Mouse (Mus musculus) cerebellum, adult 11-12 months (tissue): ENCODE data around the gene Gm20831.
"Not testable (repeated sequence)": the region's sequence is repeated elsewhere in the genome, so short reads cannot be mapped to it uniquely, and the experiment has no call there.

Experiments used
- DNase-seq: peaks from one replicate; pipeline ENCODE4 v3.0.0; 2022

Gene Gm20831

GRCm38 (mm10) chrY:17874441-17874840, at the start of gene Gm20831, which contains the start of gene Gm20772:
Gm20831 (plus strand) TSS chrY:17874741.
Gm20772 (plus strand) TSS chrY:17874741.
- not testable (repeated sequence) for DNase-seq

- not testable (repeated sequence) for DNase-seq
These were observed 28.4 kb upstream of the Gm20831 start, which contains the start of gene Gm21904 for GRCm38 (mm10) chrY:17846166-17846565. Gm21904 (minus strand) TSS chrY:17846266.

DNA sequence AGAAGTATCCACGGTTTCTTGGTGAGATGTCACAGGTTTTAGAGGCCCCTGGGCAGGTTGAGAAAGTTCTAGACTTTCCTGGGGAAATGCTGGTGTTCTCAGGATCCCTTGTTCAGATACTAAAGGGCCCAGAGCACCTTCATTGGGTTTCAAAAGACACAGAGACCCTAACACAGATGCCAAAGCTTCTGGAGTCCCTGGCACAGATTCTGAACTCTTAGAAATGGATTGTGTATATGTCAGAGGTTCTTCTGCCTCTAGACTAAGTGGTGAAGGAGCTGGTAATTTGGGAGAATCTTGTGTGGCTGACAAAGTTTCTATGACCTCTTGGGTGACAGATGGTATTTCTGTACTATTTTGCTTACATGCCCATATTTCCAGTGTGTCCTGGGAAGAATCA, 62.7 kb downstream of the Gm20831 start, which contains the start of gene Srsy:
TSS of gene Srsy (minus strand) at position 101 of the 400 bp plus-strand sequence.
- DNase-seq: not testable (repeated sequence)
